Mouse (Mus musculus) heart, embryonic 13.5 days (tissue): ENCODE results near the gene Lgi4. TPM values are rescaled to one million over a fixed set of nuclear protein-coding genes. Genes with fewer than 3 reads are reported as not detected.

Experiments used
- ATAC-seq: fragments of 200-750 bp; cut with Nextera tagmentation; 2 replicates; pipeline ENCODE4 v1.8.0; 2017; ENCODE audit warnings: moderate TSS enrichment; ENCODE audit not compliant: insufficient number of reproducible peaks, low FRiP score, low TSS enrichment; ENCODE audit errors: extremely low read depth
- H3K27ac ChIP-seq: fragments of 300-500 bp; sonication (generic); replicated peaks from 2 replicates; pipeline ENCODE4 v1.5.1; 2015; ENCODE audit warnings: moderate library complexity, mild to moderate bottlenecking, inconsistent platforms
- H3K27me3 ChIP-seq: fragments of 300-500 bp; sonication (generic); replicated peaks from 2 replicates; pipeline ENCODE4 v1.6.1; 2015; ENCODE audit warnings: mild to moderate bottlenecking, inconsistent platforms
- H3K36me3 ChIP-seq: fragments of 300-500 bp; sonication (generic); 2 replicates; pipeline ENCODE4 v1.6.1; 2015; ENCODE audit warnings: mild to moderate bottlenecking, inconsistent platforms
- H3K4me1 ChIP-seq: fragments of 300-500 bp; sonication (generic); 2 replicates; pipeline ENCODE4 v1.6.1; 2015; ENCODE audit warnings: inconsistent platforms
- H3K4me2 ChIP-seq: fragments of 300-500 bp; sonication (generic); 2 replicates; pipeline ENCODE4 v1.6.1; 2015; ENCODE audit warnings: inconsistent platforms, mild to moderate bottlenecking, moderate library complexity
- H3K4me3 ChIP-seq: fragments of 300-500 bp; sonication (generic); 2 replicates; pipeline ENCODE4 v1.5.1; 2015; ENCODE audit warnings: moderate library complexity, mild to moderate bottlenecking, inconsistent platforms
- H3K9ac ChIP-seq: fragments of 300-500 bp; sonication (generic); 2 replicates; pipeline ENCODE4 v1.6.1; 2015; ENCODE audit warnings: inconsistent platforms, mild to moderate bottlenecking, moderate library complexity
- H3K9me3 ChIP-seq: fragments of 300-500 bp; sonication (generic); 2 replicates; pipeline ENCODE4 v1.6.1; 2016; ENCODE audit warnings: inconsistent platforms
- WGBS: fragments of 180-500 bp; shearing (Covaris S2); methylation state at CpG from one replicate; pipeline ENCODE4 v1.1.7; 2015; ENCODE audit warnings: mixed read lengths; 5-methylcytosine and 5-hydroxymethylcytosine counted together
- polyA plus RNA-seq: library from polyadenylated mRNA; unstranded; fragments of >200 nt; fragmentation: Nextera tagmentation; extraction: Ambion mirVana; gene quantifications from 2 replicates; pipeline ENCODE4 v1.2.1, GENCODE M21; 2015

The Lgi4 gene
- polyA plus RNA-seq, 1 experiment from 2014 or later = 0.21 TPM

GRCm38 (mm10) chr7:31052251-31052635 is 6.9 kb upstream of the Lgi4 start:
- Histone ChIP-seq H3K27ac (peak overlapping the region; percentile 94; the same call in 1 of the 2 replicates), H3K9ac (peak overlapping the region; percentile 82), H3K9me3 (no peaks in the 10 kb centered on the region), H3K4me3 (peak overlapping the region; percentile 53), H3K27me3 (peaks cover 62% of the 10 kb centered on the region), H3K4me2 (peak overlapping the region; percentile 69), H3K4me1 (peaks cover 72% of the 10 kb centered on the region), H3K36me3 (no peaks in the 10 kb centered on the region)
- no peak for ATAC-seq
- 9% methylated on average over 22 of the region's 22 CpGs for WGBS

- Histone ChIP-seq H3K27me3 (peaks cover 57% of the 10 kb centered on the region), H3K4me1 (peaks cover 72% of the 10 kb centered on the region), H3K4me2 (peak overlapping the region; percentile 69), H3K9me3 (no peaks in the 10 kb centered on the region), H3K36me3 (no peaks in the 10 kb centered on the region), H3K4me3 (peak overlapping the region; percentile 53), H3K9ac (peak overlapping the region; percentile 82), H3K27ac (peak overlapping the region; percentile 94)
- 2% methylated on average over 34 of the region's 34 CpGs for WGBS
- ATAC-seq = no peak
These were observed 6.3 kb upstream of the Lgi4 start for GRCm38 (mm10) chr7:31052636-31053434.

GRCm38 (mm10) chr7:31053882-31054447 is 5.2 kb upstream of the Lgi4 start:
- no peaks in the 10 kb centered on the region for H3K36me3 ChIP-seq
- H3K4me3 ChIP-seq = peak overlapping the region; percentile 53
- H3K27ac ChIP-seq = peak overlapping the region; percentile 94
- WGBS = 14% methylated on average over 10 of the region's 10 CpGs
- no peaks in the 10 kb centered on the region for H3K9me3 ChIP-seq
- H3K9ac ChIP-seq = peak overlapping the region; percentile 82
- H3K4me2 ChIP-seq = peak overlapping the region; percentile 69
- peaks cover 45% of the 10 kb centered on the region for H3K27me3 ChIP-seq
- no peak for ATAC-seq
- H3K4me1 ChIP-seq = peaks cover 72% of the 10 kb centered on the region

DNA sequence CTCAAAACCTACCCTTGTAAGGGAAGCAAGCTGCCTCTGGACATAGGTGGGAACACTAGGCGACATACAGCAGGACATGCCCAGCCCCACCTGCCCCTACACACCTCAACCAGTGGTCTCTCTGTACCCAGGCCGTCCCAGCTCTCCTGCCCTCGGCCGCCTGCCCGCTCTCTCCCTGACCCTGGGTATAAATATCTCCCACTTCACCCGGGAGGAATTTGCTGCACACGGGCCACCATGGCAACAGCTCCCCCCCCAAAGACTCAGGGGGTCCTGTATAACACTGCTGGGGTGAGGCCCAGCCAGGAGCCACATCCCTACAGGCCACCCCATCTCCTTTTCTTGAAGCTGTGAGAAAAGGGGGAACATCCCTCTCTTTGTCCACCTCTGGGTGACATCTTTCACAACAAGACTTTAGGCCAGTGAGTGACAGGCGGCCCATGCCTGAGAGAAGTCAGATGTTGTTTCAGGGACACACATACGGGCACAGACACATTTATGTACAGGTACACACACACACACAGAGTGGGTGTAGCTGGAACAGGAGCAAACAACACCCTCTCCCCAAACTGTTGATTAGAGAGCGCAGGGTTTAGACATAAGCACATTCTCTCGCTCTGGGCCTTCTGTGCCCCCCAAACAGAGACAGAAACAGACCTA is 4.4 kb upstream of the Lgi4 start:
- Histone ChIP-seq H3K4me3 (peak overlapping the region; percentile 53), H3K27me3 (peaks cover 37% of the 10 kb centered on the region), H3K4me1 (peaks cover 69% of the 10 kb centered on the region), H3K27ac (peak overlapping the region; percentile 94), H3K36me3 (no peaks in the 10 kb centered on the region), H3K9ac (peak overlapping the region; percentile 82), H3K4me2 (peak overlapping the region; percentile 69), H3K9me3 (no peaks in the 10 kb centered on the region)
- 21% methylated on average over 11 of the region's 11 CpGs for WGBS
- ATAC-seq = peak; percentile 16; the same call in 1 of the 2 replicates

GRCm38 (mm10) chr7:31055354-31055824 is 3.8 kb upstream of the Lgi4 start:
- peak overlapping the region; percentile 53 for H3K4me3 ChIP-seq
- WGBS = 11% methylated on average over 10 of the region's 10 CpGs
- no peaks in the 10 kb centered on the region for H3K9me3 ChIP-seq
- H3K27me3 ChIP-seq = peaks cover 31% of the 10 kb centered on the region
- H3K36me3 ChIP-seq = no peaks in the 10 kb centered on the region
- ATAC-seq = peak; percentile 69
- peak overlapping the region; percentile 82 for H3K9ac ChIP-seq
- H3K4me2 ChIP-seq = peak overlapping the region; percentile 69
- peak overlapping the region; percentile 94 for H3K27ac ChIP-seq
- H3K4me1 ChIP-seq = peaks cover 63% of the 10 kb centered on the region

- H3K4me1 ChIP-seq = peaks cover 59% of the 10 kb centered on the region
- WGBS = 27% methylated on average over 3 of the region's 4 CpGs
- H3K27ac ChIP-seq = peak overlapping the region; percentile 94
These were observed 3.3 kb upstream of the Lgi4 start for GRCm38 (mm10) chr7:31055883-31056282.

DNA sequence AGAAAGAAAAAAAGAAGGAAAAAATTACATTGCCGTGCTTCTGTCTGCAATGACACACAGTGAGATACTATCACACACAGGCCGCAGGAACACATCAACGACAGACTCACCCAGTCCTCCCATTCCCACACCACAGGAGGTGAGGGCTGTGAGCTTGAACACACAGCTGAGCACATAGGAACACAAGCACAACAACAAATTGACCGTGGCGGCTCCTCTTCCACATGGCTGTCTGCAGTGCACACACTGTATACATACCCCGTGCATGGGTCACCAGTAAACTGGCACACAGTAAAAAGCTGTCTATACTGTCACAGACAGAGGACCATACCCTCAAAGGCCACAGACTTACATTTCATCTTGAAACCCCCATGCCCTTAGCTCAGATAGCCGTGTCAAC is 2.7 kb upstream of the Lgi4 start:
- H3K9me3 ChIP-seq = no peaks in the 10 kb centered on the region
- no peak overlapping the region for H3K4me2 ChIP-seq
- H3K4me3 ChIP-seq = no peak overlapping the region
- no peak for ATAC-seq
- peaks cover 53% of the 10 kb centered on the region for H3K4me1 ChIP-seq
- H3K36me3 ChIP-seq = no peaks in the 10 kb centered on the region
- peaks cover 20% of the 10 kb centered on the region for H3K27me3 ChIP-seq
- peak overlapping the region; percentile 82; the same call in 1 of the 2 replicates for H3K9ac ChIP-seq
- WGBS = 72% methylated on average over 7 of the region's 7 CpGs
- H3K27ac ChIP-seq = peak overlapping the region; percentile 94

More at GRCm38 (mm10) chr7:31055883-31056282, 3.3 kb upstream of the Lgi4 start:
- Histone ChIP-seq H3K4me2 (peak overlapping the region; percentile 69), H3K27me3 (peaks cover 26% of the 10 kb centered on the region), H3K9me3 (no peaks in the 10 kb centered on the region), H3K36me3 (no peaks in the 10 kb centered on the region), H3K9ac (peak overlapping the region; percentile 82), H3K4me3 (no peak overlapping the region)
- ATAC-seq = no peak

DNA sequence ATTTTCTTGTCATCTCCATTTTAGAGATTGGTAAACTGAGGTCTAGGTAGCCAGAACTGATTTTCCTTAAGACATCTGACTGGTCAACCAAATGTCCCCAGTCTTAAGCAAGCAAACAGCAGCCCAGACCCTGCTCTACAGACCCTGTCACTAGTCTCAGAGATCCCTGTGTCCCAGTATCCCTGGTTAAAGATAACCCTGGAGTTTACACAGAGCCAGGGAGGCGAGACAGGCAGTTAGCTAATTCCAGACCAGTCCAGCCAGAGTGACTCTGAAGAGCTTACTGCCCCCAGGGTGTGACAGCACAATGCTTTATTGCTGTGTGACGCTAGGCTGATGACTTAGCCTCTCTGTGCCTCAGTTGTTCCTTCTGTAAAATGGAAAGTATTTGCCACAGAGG is 2.1 kb upstream of the Lgi4 start, which contains the start of gene Fxyd1:
TSS of gene Fxyd1 (minus strand) at position 129 of the 400 bp plus-strand sequence.
- peaks cover 14% of the 10 kb centered on the region for H3K27me3 ChIP-seq
- H3K9me3 ChIP-seq = no peaks in the 10 kb centered on the region
- ATAC-seq = no peak
- H3K4me3 ChIP-seq = no peak within 1 kb of the TSS
- H3K4me1 ChIP-seq = peaks cover 47% of the 10 kb centered on the region
- H3K27ac ChIP-seq = peak within 1 kb of the TSS; percentile 94
- 59% methylated on average over 2 of the region's 2 CpGs for WGBS
- H3K4me2 ChIP-seq = peak within 1 kb of the TSS; percentile 69
- no peaks in the 10 kb centered on the region for H3K36me3 ChIP-seq
- H3K9ac ChIP-seq = peak within 1 kb of the TSS; percentile 82

DNA sequence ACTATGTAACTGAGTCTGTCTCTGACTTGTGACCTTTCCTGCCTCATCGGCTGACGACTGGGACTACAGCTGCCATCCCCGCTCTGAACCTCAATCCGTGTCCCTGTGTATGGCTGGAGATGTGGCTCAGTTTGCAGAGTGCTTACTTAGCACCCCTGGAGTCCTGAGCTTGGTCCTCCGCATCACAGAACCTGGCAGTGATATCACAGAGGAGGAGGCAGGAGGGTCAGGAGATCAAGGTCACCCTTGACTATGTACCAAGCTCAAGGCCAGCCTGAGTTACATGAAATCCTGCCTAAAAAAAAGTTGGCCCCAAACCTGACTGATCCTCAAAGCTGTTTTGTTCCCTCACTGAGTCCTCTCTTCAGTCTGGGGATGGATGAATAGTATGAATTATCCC is 1.4 kb upstream of the Lgi4 start:
- WGBS = 65% methylated on average over 5 of the region's 5 CpGs
- H3K4me2 ChIP-seq = no peak overlapping the region
- peaks cover 40% of the 10 kb centered on the region for H3K4me1 ChIP-seq
- H3K9ac ChIP-seq = no peak overlapping the region
- no peak overlapping the region for H3K4me3 ChIP-seq
- no peaks in the 10 kb centered on the region for H3K9me3 ChIP-seq
- H3K27me3 ChIP-seq = peaks cover 8% of the 10 kb centered on the region
- no peaks in the 10 kb centered on the region for H3K36me3 ChIP-seq
- H3K27ac ChIP-seq = no peak overlapping the region
- ATAC-seq = no peak

- no peak for ATAC-seq
- H3K4me3 ChIP-seq = no peak overlapping the region
- whole genome bisulfite sequencing = 82% methylated on average over 6 of the region's 6 CpGs
- no peaks in the 10 kb centered on the region for H3K36me3 ChIP-seq
- H3K9me3 ChIP-seq = no peaks in the 10 kb centered on the region
- no peak overlapping the region for H3K4me2 ChIP-seq
- H3K27ac ChIP-seq = no peak overlapping the region
- no peak overlapping the region for H3K9ac ChIP-seq
- peaks cover 36% of the 10 kb centered on the region for H3K4me1 ChIP-seq
- peaks cover 3% of the 10 kb centered on the region; the same call in 1 of the 2 replicates for H3K27me3 ChIP-seq
These were observed 931 bp upstream of the Lgi4 start for GRCm38 (mm10) chr7:31058211-31058610.
